Mouse (Mus musculus) inflammation-experienced regulatory T-cells, adult 6 months (primary cell): ENCODE results near the gene Pank1. TPM values are rescaled to one million over a fixed set of nuclear protein-coding genes. Genes with fewer than 3 reads are reported as not detected.

ENCODE experiments used
- ATAC-seq: one replicate; pipeline ENCODE4 v1.8.0; 2017
- polyA plus RNA-seq, 3 experiments: library from polyadenylated mRNA; unstranded; fragments of 100-300 nt; shearing (Covaris generic); gene quantifications; one replicate each; pipeline ENCODE4 v1.2.1; 2017

The Pank1 gene
- polyA plus RNA-seq = under 1 TPM; 0.35 to 0.83 (median 0.52) TPM

DNA sequence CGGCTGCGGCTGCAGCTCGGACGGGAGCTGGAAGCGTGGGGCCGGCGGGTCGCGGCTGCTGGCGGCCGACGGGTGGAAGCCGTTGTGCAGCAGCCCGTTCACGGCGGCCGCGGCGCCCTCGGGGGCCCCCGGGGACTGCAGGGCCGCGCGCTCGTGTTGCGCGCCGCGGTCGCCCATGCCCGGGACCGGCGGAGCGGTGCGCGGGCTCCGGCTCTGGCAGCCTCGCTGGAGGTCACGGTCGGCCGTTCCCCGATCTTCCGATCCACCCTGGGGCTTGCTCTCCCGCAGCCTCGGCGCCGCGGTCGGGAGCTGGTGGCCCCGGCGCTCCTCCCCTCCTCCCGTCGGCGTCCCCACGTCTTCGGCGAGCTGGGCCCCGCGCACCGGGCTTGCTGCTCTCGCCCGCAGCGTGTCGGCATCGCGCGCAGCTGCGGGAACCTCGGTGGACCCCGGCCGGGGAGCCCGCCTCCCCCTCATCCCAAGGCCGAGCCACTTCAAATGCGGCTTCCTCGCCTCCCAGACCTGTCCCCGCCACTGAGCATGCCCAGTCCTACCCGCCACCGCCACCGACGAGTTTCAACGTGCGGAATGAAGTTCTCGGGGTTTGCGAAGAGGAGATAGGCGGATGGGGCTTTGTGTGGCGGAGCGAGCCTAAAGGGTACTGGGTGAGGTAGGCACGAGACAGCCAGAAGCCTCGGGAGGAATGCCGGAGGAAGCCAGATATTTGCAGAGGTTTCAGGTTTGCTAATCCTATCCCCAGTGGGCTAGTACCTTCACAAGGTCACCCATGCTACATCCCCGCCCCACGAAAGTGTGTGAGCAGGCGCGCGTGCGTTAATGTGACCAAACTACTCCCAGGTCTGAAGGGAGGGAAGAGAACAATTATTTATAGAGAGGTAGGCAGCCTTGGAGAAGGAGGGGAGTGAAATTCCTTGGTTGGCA is at the start of gene Pank1:
TSS of gene Pank1 (minus strand) at position 853 of the 939 bp plus-strand sequence.
- peak; percentile 23 for ATAC-seq

DNA sequence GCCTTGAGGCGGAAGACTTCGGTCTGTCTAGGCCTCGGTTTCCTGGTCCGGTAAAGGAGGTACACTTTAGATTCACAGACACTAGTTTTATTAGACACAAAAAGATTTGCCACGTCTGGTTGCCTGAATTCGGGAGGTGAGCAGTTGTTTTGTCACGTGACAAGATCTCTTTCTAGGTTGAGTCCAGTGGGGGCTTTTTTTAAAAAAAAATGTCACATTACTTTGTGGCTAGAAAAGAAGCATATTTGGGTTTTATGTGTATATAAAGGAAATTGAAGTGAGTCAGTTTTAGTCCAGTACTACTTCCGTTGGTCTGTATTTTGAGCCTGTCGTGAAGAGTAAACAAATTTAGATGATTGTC is 43.3 kb upstream of the Pank1 start:
- no peak for ATAC-seq

GRCm38 (mm10) chr19:34921652-34922602 is 42.7 kb upstream of the Pank1 start, which contains the start of gene Kif20b:
Gene Kif20b (plus strand): TSS chr19:34922361.
- ATAC-seq = peak; percentile 89

DNA sequence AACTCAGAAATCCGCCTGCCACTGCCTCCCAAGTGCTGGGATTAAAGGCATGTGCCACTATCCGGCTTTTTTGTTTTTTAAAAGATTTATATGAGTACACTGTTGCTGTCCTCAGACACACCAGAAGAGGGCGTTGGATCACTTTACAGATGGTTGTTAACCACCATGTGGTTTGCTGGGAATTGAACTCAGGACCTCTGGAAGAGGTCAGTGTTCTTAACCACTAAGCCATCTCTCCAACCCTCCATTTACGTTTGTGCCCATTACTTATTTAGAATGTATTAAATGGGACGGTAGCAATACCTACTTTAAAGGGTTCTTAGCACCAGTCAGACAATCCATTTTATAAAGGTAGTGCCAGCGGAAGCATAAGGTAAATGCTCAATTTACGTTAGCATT is 42.0 kb upstream of the Pank1 start:
- ATAC-seq = no peak

DNA sequence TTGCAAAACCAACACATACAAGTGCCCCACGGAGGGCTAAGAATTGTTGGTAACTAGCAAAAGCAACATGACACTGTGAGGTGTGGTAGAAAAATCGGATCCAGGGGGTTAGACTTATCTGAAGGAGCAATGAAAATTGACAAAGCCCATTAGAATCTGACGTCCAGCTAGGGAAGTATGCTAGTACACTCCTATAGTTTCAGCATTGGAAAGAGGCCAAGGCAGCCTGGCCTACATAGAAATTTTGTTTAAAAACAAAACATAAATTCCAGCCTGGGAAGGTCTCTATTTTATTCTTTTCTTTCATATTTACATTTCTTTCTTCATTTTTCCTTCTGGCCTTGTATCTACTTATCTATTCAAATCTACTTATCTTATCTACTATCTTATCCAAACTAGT is 41.3 kb upstream of the Pank1 start:
- no peak for ATAC-seq

DNA sequence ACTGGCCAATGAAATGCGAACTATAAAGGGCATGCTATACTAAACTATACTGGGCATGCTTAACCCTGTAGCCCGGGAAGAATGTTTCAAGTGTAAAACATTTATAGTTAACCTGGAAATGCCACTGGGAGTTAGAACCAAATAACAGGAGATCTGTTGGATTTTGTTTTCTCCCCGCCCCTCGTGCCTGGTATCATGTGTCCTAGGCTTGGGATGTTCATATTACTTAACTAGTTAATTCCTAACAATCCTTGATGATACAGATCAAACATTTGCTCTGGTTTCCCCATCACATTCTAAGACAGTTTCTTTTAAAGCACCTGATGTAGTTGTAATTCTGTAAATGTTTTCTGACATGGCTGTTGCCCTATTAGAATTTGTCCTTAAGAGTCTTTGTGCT is 40.8 kb upstream of the Pank1 start:
- ATAC-seq = no peak

- no peak for ATAC-seq
Observed at GRCm38 (mm10) chr19:34912366-34912765, 33.1 kb upstream of the Pank1 start.

- no peak for ATAC-seq
Observed at GRCm38 (mm10) chr19:34906772-34907171, 27.5 kb upstream of the Pank1 start.

DNA sequence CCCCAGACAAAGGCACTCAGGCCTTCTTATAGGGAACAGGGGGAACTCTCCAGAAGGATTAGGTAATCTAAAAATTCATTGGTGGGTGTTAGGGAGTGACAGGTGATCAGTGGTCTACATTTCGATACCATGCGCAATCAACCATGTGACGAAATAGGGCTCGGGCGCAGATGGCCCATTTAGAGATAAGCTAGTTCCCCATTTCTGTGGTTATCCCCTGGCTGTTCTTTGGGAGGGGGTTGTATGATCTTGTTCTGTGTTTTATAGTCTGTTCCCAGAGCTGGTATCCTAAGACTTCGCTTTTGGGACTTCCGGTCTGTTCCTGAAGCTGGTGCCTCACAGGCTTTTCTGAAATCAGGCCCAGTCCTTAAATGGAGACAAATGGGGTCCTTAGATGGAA is 26.2 kb upstream of the Pank1 start:
- ATAC-seq = no peak

DNA sequence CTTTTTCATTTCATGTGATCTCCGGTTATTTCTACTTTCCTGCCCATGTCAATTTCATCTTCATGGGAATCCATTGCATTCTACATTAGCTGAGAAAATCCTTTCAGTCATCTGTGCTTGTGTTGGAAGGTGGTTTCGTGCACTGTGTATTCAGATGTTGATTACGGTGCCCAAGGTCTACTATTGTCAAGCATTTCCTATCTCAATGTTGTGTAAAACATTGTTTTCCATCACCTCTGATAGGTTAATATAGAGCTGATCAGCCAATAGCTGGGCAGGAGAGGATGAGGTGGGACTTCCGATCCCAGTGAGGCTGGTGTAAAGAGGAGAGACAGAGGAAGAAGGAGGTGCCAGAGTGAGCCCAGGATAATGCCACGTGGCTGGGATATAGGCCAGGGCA is 24.8 kb upstream of the Pank1 start:
- ATAC-seq = no peak

GRCm38 (mm10) chr19:34901735-34902134 is 22.5 kb upstream of the Pank1 start:
- no peak for ATAC-seq

DNA sequence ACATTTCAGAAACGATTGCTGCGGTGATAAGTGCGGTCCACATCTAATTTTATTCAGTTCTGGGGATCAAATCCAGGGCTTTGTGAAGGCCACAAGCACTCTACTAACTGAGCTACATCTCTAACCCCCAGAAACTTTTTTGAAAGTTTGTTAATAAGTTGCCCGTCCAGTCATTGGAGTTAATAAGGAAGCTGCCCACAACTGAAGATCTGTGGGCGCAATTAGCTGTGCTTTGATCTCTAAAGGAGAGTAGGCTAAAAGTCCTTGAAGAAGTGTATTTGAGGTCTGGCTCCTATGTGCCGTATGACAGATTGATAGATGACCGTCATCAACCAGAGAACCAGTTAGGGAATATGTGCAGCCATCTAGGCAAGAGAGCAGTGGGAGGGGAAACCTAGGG is 22.0 kb upstream of the Pank1 start:
- ATAC-seq = no peak

GRCm38 (mm10) chr19:34898941-34899340 is 19.7 kb upstream of the Pank1 start:
- ATAC-seq = no peak

DNA sequence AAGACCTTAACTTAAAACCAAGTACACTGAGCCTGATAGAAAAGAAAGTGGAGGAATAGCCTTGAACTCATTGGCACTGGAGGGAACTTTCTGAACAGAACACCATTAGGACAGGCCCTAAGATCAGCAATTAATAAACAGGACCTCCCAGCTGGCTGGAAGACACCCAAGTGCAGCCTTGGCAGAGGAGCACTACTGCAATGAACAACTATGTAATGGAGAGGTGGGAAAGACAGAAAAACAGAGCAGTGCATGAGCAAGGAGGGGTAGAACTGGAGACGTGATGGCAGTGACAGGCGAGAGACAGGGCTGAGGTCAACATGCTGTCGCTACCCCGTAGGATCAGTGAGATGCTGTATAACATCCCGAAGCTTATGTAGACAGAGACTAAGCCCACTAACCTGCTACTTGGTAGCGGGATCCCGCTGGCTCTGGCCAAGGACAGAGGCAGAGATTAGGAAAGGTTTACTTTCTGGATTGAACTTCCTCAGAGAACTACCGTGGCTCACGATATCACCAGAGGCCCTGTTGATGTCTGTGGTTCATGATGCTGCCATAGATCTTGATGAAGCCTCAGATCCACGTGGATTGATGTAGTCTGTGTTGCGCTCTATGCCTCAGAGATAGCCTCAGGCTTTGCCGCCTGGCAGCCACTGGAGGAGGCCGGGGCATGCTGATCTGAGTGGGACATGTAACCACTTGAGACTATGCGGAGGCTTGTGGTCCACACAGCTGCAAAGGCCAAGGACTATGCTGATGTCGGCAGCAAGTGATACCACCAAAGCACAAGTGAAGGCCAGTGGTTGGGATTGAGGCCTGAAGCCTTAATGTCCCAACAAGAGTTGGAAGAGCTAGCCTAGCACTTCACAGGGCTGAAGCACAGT is 18.1 kb upstream of the Pank1 start:
- ATAC-seq = no peak

- ATAC-seq = no peak
Observed at GRCm38 (mm10) chr19:34895082-34895481, 15.8 kb upstream of the Pank1 start.

DNA sequence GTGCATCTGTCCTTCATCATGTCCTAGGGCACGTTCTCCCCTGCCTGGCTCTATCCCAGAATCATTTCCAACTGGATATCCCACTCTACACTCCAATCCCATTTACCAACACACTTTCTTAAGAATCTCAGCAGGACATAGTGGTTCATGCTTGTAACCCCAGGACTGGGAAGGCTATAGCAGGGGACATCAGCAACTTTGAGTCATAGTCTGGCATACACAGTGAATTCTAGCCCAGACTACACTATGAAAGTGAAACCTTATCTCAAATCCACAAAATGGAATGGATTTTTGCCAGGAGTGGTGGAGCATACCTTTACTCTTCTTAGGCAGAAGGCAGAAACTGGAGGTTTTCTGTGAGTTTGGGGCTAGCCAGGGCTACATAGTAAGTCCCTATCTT is 12.3 kb upstream of the Pank1 start:
- ATAC-seq = no peak

DNA sequence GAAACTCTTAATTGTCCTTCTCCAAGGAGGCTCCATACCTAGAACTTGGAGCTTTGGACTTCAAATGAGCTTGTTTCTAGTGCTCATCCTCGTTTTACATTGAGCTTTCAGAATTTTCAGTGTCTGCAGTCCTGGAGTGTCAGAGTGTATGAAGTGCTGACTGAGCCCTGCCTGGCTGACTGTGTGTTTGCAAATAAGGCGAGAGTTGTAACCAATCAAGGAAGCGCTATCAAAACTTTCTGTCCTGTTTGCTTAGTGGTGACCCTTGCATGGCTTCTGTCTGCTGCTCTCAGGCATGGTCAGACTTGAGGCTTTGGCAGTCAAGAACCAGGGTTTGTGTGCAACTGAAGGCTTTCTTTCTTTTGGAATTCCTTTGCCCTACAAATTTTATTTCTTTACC is 11.7 kb upstream of the Pank1 start:
- ATAC-seq = no peak

DNA sequence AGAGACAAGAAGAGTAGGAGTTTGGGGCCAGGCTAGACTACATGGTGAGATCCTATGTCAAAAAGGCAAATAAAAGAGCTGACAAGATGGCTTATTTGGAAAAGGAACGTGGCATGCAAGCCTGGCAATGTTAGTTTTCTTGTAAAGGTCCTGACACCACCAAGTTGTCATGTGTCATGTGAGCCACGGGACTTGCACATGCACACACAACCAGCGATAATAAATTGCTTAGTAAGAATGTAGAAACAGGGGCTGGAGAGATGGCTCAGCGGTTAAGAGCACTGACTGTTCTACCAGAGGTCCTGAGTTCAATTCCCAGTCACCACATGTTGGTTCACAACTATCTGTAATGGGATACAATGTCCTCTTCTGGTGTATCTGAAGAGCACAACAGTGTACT is 7.1 kb upstream of the Pank1 start:
- no peak for ATAC-seq

GRCm38 (mm10) chr19:34883526-34884224 is 4.4 kb upstream of the Pank1 start:
- no peak for ATAC-seq

DNA sequence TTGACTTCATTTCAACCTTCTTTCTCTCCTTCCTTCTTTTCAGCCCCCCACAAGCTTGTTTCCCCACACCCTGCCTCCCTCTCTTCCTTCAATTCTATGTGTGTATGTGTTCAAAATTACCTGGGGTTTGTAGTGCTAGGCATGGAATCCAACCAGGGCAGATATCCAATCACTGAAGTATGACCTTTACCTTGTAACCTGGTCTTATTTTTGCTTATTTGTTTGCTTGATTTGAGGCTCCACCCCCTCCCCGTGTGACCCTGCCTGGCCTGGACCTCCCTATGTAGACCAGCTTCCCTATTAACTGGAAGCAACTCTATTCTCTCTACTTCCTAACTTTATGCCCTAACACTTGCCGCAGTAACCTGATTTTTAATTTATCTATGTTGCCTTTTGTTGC is 3.2 kb upstream of the Pank1 start:
- ATAC-seq = no peak

DNA sequence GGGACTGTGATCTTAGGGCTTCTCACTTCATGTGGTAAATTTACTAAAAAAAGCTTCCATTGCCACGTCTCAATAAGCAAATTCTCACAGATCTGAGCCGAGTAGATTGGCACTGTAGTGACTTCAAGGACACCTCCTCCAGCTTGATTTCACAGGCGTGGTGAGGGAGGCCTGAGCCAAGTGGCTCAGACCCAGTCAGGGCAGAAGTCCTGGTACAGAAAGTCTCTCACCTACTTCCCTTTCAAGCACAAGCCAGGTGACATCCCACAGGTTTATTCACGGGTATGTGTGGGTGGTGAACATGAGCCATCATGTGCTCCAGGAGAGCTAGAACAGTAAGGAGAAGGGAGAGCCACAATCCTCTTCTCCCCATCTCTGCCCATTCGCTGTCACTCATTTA is 1.9 kb upstream of the Pank1 start:
- no peak for ATAC-seq

DNA sequence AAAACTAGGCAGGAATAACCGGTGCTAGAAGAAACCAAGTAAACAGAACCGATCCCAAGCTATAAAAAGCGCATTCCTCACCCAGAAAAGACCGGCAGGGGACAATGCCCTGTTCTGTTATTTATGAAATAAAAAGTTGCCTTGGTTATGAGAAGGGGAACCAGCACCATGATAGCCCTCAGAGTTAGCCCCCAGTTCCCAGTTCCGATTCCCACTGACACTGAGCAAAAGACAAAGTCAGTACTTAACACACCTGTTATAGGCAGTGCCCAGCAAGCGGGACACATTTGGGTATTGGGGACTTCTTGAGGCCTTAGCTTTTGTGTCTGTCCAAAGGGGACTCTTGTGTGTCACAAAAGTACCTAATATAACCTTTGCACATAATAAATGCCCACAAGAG is 369 bp upstream of the Pank1 start:
- no peak for ATAC-seq
